In genomic region chr12:105551551-105551989, GRCm38 (mm10) we compare ENCODE assay signal across 16 mouse cellular contexts. TPM values are rescaled to one million over a fixed set of nuclear protein-coding genes. Genes with fewer than 3 reads are reported as not detected.
A peak's percentile ranks its signal among the peaks of the same experiment; 100 is the strongest.
DNase-seq lines count a peak whose midpoint lies in the region; ATAC-seq and TF ChIP-seq lines count a peak whose summit lies in the region.
"Had no signal": no experiment of that assay in that cellular context is flagged by ENCODE, and none has a peak within 500 bp of the region (broad histone marks: within the 10 kb centered on the region; RNA-seq: fewer than 3 reads in every experiment).

No protein-coding gene starts in this region.

- H3K9ac ChIP-seq in forebrain, embryonic 14.5 days (ENCODE audit: low read length), result no peak overlapping the region
- H3K9ac ChIP-seq in forebrain, embryonic 11.5 days (ENCODE audit: low read length), result no peak overlapping the region
- H3K9ac ChIP-seq in hindbrain, postnatal 0 days (replicated peaks; ENCODE audit: low read length), result no peak overlapping the region
- no peak overlapping the region for H3K9ac ChIP-seq in hindbrain, embryonic 13.5 days
- H3K9ac ChIP-seq: embryonic facial prominence, embryonic 13.5 days; liver, embryonic 13.5 days had no signal

- no peak for TF ChIP-seq POLR2A in cerebellum, adult 2 months (IDR thresholded peaks at IDR 0.05; ENCODE audit: borderline replicate concordance, insufficient read depth, low read length)

- no peaks in the 10 kb centered on the region; the same call in 1 of the 2 replicates for H3K4me1 ChIP-seq in forebrain, embryonic 14.5 days (ENCODE audit: control insufficient read depth, insufficient read depth, low read length)
- H3K4me1 ChIP-seq in forebrain, embryonic 11.5 days (replicated peaks; ENCODE audit: control insufficient read depth, insufficient read depth, low read length), result no peaks in the 10 kb centered on the region
- H3K4me1 ChIP-seq in hindbrain, postnatal 0 days (ENCODE audit: insufficient read depth, low read length), result no peaks in the 10 kb centered on the region
- peaks cover 21% of the 10 kb centered on the region for H3K4me1 ChIP-seq in hindbrain, embryonic 13.5 days (replicated peaks)
- peaks cover 14% of the 10 kb centered on the region for H3K4me1 ChIP-seq in cerebellum, adult 2 months (ENCODE audit: control insufficient read depth, insufficient read depth, low read length)
- peaks cover 23% of the 10 kb centered on the region for H3K4me1 ChIP-seq in embryonic facial prominence, embryonic 10.5 days
- H3K4me1 ChIP-seq: embryonic facial prominence, embryonic 13.5 days had no signal

- no peaks in the 10 kb centered on the region for H3K27me3 ChIP-seq in forebrain, embryonic 14.5 days (replicated peaks; ENCODE audit: control insufficient read depth, insufficient read depth, low read length)
- H3K27me3 ChIP-seq in forebrain, embryonic 11.5 days (ENCODE audit: control insufficient read depth, insufficient read depth, low read length), result no peaks in the 10 kb centered on the region
- H3K27me3 ChIP-seq in hindbrain, postnatal 0 days (ENCODE audit: insufficient read depth, low read length), result no peaks in the 10 kb centered on the region
- peaks cover 26% of the 10 kb centered on the region for H3K27me3 ChIP-seq in hindbrain, embryonic 13.5 days
- H3K27me3 ChIP-seq in cerebellum, adult 2 months (ENCODE audit: control insufficient read depth, insufficient read depth, low read length), result no peaks in the 10 kb centered on the region
- no peaks in the 10 kb centered on the region; the same call in 1 of the 2 replicates for H3K27me3 ChIP-seq in embryonic facial prominence, embryonic 10.5 days (replicated peaks; ENCODE audit: low read depth, poor library complexity, severe bottlenecking)
- H3K27me3 ChIP-seq: embryonic facial prominence, embryonic 13.5 days; liver, embryonic 13.5 days had no signal

- ATAC-seq in forebrain, embryonic 14.5 days, result no peak
- no peak for ATAC-seq in forebrain, embryonic 11.5 days (replicated peaks; ENCODE audit: low FRiP score)
- ATAC-seq in hindbrain, postnatal 0 days, result peak; percentile 50; the same call in 1 of the 2 replicates
- ATAC-seq in hindbrain, embryonic 13.5 days (ENCODE audit: low FRiP score), result no peak
- ATAC-seq: forebrain, embryonic 16.5 days had no signal

- WGBS in forebrain, embryonic 14.5 days, result 50% methylated on average over 6 of the region's 6 CpGs
- 69% methylated on average over 6 of the region's 6 CpGs for WGBS in forebrain, embryonic 11.5 days
- WGBS in hindbrain, postnatal 0 days, result 35% methylated on average over 6 of the region's 6 CpGs
- 68% methylated on average over 6 of the region's 6 CpGs for WGBS in hindbrain, embryonic 13.5 days
- WGBS in cerebellum, adult 2 months, result 14% methylated on average over 6 of the region's 6 CpGs
- 68% methylated on average over 6 of the region's 6 CpGs for WGBS in embryonic facial prominence, embryonic 10.5 days

- H3K4me3 ChIP-seq in forebrain, embryonic 14.5 days (ENCODE audit: low read depth, low read length), result no peak overlapping the region
- no peak overlapping the region for H3K4me3 ChIP-seq in forebrain, embryonic 11.5 days (ENCODE audit: low read depth, low read length)
- H3K4me3 ChIP-seq in hindbrain, postnatal 0 days (ENCODE audit: low read length), result no peak overlapping the region
- no peak overlapping the region for H3K4me3 ChIP-seq in hindbrain, embryonic 13.5 days
- H3K4me3 ChIP-seq in cerebellum, adult 2 months (replicated peaks; ENCODE audit: insufficient read depth, low read depth, low read length), result no peak overlapping the region
- no peak overlapping the region for H3K4me3 ChIP-seq in embryonic facial prominence, embryonic 10.5 days
- H3K4me3 ChIP-seq: embryonic facial prominence, embryonic 13.5 days; liver, embryonic 13.5 days had no signal

- peak; percentile 24 for DNase-seq in forebrain, embryonic 14.5 days (ENCODE audit: low spot score)
- DNase-seq in forebrain, embryonic 11.5 days (ENCODE audit: low spot score), result no peak
- DNase-seq in hindbrain, postnatal 0 days (ENCODE audit: low spot score), result peak; percentile 45
- DNase-seq in MN1 (ENCODE audit: low spot score), result peak; percentile 78
- peak; percentile 62 to 76 for DNase-seq in cerebellum, adult 2 months
- DNase-seq in ovary, postnatal 10 days (ENCODE audit: low spot score), result no peak
- no peak for DNase-seq in embryonic facial prominence, embryonic 10.5 days (ENCODE audit: low spot score)
- DNase-seq: heart, adult 11 months; heart, postnatal 4 days; liver, embryonic 13.5 days; right cerebral cortex, postnatal 25 days had no signal

- H3K27ac ChIP-seq in forebrain, embryonic 14.5 days (ENCODE audit: low read depth, low read length), result no peak overlapping the region
- no peak overlapping the region for H3K27ac ChIP-seq in forebrain, embryonic 11.5 days (ENCODE audit: low read depth, low read length)
- H3K27ac ChIP-seq in hindbrain, postnatal 0 days, result no peak overlapping the region
- no peak overlapping the region; the same call in 1 of the 2 replicates for H3K27ac ChIP-seq in hindbrain, embryonic 13.5 days
- H3K27ac ChIP-seq in cerebellum, adult 2 months (ENCODE audit: insufficient read depth, low read length), result no peak overlapping the region
- no peak overlapping the region for H3K27ac ChIP-seq in embryonic facial prominence, embryonic 10.5 days (replicated peaks)
- H3K27ac ChIP-seq: embryonic facial prominence, embryonic 13.5 days; liver, embryonic 13.5 days had no signal

- no peaks in the 10 kb centered on the region for H3K36me3 ChIP-seq in forebrain, embryonic 14.5 days (ENCODE audit: control insufficient read depth, insufficient read depth, low read length)
- no peaks in the 10 kb centered on the region for H3K36me3 ChIP-seq in forebrain, embryonic 11.5 days (ENCODE audit: control insufficient read depth, insufficient read depth, low read length)
- H3K36me3 ChIP-seq in hindbrain, postnatal 0 days (ENCODE audit: insufficient read depth, low read length), result no peaks in the 10 kb centered on the region
- no peaks in the 10 kb centered on the region for H3K36me3 ChIP-seq in hindbrain, embryonic 13.5 days
- no peaks in the 10 kb centered on the region for H3K36me3 ChIP-seq in embryonic facial prominence, embryonic 10.5 days (replicated peaks)
- H3K36me3 ChIP-seq: embryonic facial prominence, embryonic 13.5 days; liver, embryonic 13.5 days had no signal

- TF ChIP-seq CTCF in hindbrain, postnatal 0 days (IDR thresholded peaks at IDR 0.05; ENCODE audit: low read depth), result no peak
- no peak for TF ChIP-seq CTCF in cerebellum, adult 2 months (IDR thresholded peaks at IDR 0.05; ENCODE audit: borderline replicate concordance, insufficient read depth, low read depth, low read length)

- no peaks in the 10 kb centered on the region for H3K9me3 ChIP-seq in forebrain, embryonic 14.5 days (replicated peaks; ENCODE audit: control insufficient read depth, low read length)
- no peaks in the 10 kb centered on the region for H3K9me3 ChIP-seq in forebrain, embryonic 11.5 days (ENCODE audit: control insufficient read depth, low read length)
- no peaks in the 10 kb centered on the region for H3K9me3 ChIP-seq in hindbrain, postnatal 0 days (ENCODE audit: low read length)
- no peaks in the 10 kb centered on the region for H3K9me3 ChIP-seq in hindbrain, embryonic 13.5 days
- no peaks in the 10 kb centered on the region for H3K9me3 ChIP-seq in embryonic facial prominence, embryonic 10.5 days
- H3K9me3 ChIP-seq: embryonic facial prominence, embryonic 13.5 days; liver, embryonic 13.5 days had no signal

- no peak overlapping the region for H3K4me2 ChIP-seq in forebrain, embryonic 14.5 days (ENCODE audit: low read length)
- no peak overlapping the region for H3K4me2 ChIP-seq in forebrain, embryonic 11.5 days (ENCODE audit: low read depth, low read length, severe bottlenecking)
- no peak overlapping the region for H3K4me2 ChIP-seq in hindbrain, postnatal 0 days (ENCODE audit: low read depth, low read length)
- H3K4me2 ChIP-seq in hindbrain, embryonic 13.5 days, result no peak overlapping the region
- H3K4me2 ChIP-seq: embryonic facial prominence, embryonic 13.5 days; liver, embryonic 13.5 days had no signal

RNA-seq across cellular contexts. Expression of gene Bdkrb2, which starts 11.5 kb away (rescaled TPM):
- polyA plus RNA-seq in forebrain, embryonic 14.5 days (2014; fragmentation: Nextera tagmentation; extraction: Ambion mirVana), result 0.23 TPM in 2 replicates
- polyA plus RNA-seq in forebrain, embryonic 11.5 days (2014; fragmentation: Nextera tagmentation; extraction: Ambion mirVana), result 0.11 and 0.39 TPM in 2 replicates
- 2.6 and 3.7 TPM in 2 replicates for total RNA-seq in hindbrain, postnatal 0 days (2014; rRNA removed)
- polyA plus RNA-seq in hindbrain, postnatal 0 days (2015; fragmentation: Nextera tagmentation; extraction: Ambion mirVana), result 0.90 and 0.98 TPM in 2 replicates
- polyA plus RNA-seq in hindbrain, embryonic 13.5 days (2015; fragmentation: Nextera tagmentation; extraction: Ambion mirVana), result 1.6 and 1.7 TPM in 2 replicates
- 0.68 and 0.70 TPM in 2 replicates for polyA plus RNA-seq in cerebellum, adult 2 months (2012; rRNA removed)
- polyA plus RNA-seq in embryonic facial prominence, embryonic 10.5 days (2016; fragmentation: Nextera tagmentation; extraction: Ambion mirVana), result 0.53 and 0.82 TPM in 2 replicates
- total RNA-seq: MEL had no signal
- polyA plus RNA-seq: liver, embryonic 13.5 days had no signal

RNA-seq across cellular contexts. Expression of gene Bdkrb1, which starts 51.3 kb away (rescaled TPM):
- not detected in 2 replicates for polyA plus RNA-seq in forebrain, embryonic 14.5 days (2014; fragmentation: Nextera tagmentation; extraction: Ambion mirVana)
- not detected in 2 replicates for polyA plus RNA-seq in forebrain, embryonic 11.5 days (2014; fragmentation: Nextera tagmentation; extraction: Ambion mirVana)
- 0.63 TPM in 1 of 2 replicates, not detected in the other for total RNA-seq in hindbrain, postnatal 0 days (2014; rRNA removed)
- 0.18 TPM in 1 of 2 replicates, not detected in the other for polyA plus RNA-seq in hindbrain, postnatal 0 days (2015; fragmentation: Nextera tagmentation; extraction: Ambion mirVana)
- 0.25 TPM in 1 of 2 replicates, not detected in the other for polyA plus RNA-seq in hindbrain, embryonic 13.5 days (2015; fragmentation: Nextera tagmentation; extraction: Ambion mirVana)
- 0.36 TPM in 1 of 2 replicates, not detected in the other for polyA plus RNA-seq in cerebellum, adult 2 months (2012; rRNA removed)
- 0.11 and 0.15 TPM in 2 replicates for polyA plus RNA-seq in embryonic facial prominence, embryonic 10.5 days (2016; fragmentation: Nextera tagmentation; extraction: Ambion mirVana)
- total RNA-seq: heart, postnatal 4 days; left cerebral cortex, postnatal 36 days; MEL had no signal
- polyA plus RNA-seq: embryonic facial prominence, embryonic 13.5 days; forebrain, embryonic 16.5 days had no signal

Comparison
In these comparisons a context has a peak if more than half of its experiments do, and no peak if none do; other contexts are left out.
1. DNase-seq: peak in forebrain, embryonic 14.5 days (single experiment), hindbrain, postnatal 0 days (single experiment), MN1 (single experiment) and cerebellum, adult 2 months (2 of 2); none in forebrain, embryonic 11.5 days (single experiment), ovary, postnatal 10 days (single experiment) and embryonic facial prominence, embryonic 10.5 days (single experiment).